Mouse (Mus musculus): ENCODE data around the gene Rbfox1. TPM values are rescaled to one million over a fixed set of nuclear protein-coding genes. Genes with fewer than 3 reads are reported as not detected.

The Rbfox1 gene
- total and polyA plus RNA-seq, 2 experiments from 2014 or later, result 129 to 214 TPM

GRCm38 (mm10) chr16:6380924-6381323 lies 495.8 kb downstream of the Rbfox1 start:
- H3K4me1 ChIP-seq (ENCODE audit: insufficient read depth), result no peaks in the 10 kb centered on the region
- H3K4me3 ChIP-seq (ENCODE audit: low read depth, low read length), result no peak overlapping the region
- no peak overlapping the region for H3K27ac ChIP-seq (ENCODE audit: low read depth, low read length)
- no peak overlapping the region for H3K9ac ChIP-seq
- no peak for DNase-seq
- H3K36me3 ChIP-seq (ENCODE audit: insufficient read depth), result no peaks in the 10 kb centered on the region
- H3K27me3 ChIP-seq (ENCODE audit: insufficient read depth, low read length), result no peaks in the 10 kb centered on the region
- no peak for ATAC-seq
- H3K9me3 ChIP-seq (ENCODE audit: low read length), result no peaks in the 10 kb centered on the region
- H3K4me2 ChIP-seq (ENCODE audit: low read depth), result no peak overlapping the region
- 78% methylated on average over 3 of the region's 3 CpGs for WGBS
- no peak for TF ChIP-seq CTCF (IDR thresholded peaks at IDR 0.05; ENCODE audit: low read depth)

GRCm38 (mm10) chr16:6381572-6381971 lies 496.4 kb downstream of the Rbfox1 start:
- DNase-seq, result no peak
- no peak for TF ChIP-seq CTCF (IDR thresholded peaks at IDR 0.05; ENCODE audit: low read depth)
- Histone ChIP-seq H3K27me3 (ENCODE audit: insufficient read depth, low read length) (no peaks in the 10 kb centered on the region), H3K4me3 (ENCODE audit: low read depth, low read length) (no peak overlapping the region), H3K36me3 (ENCODE audit: insufficient read depth) (no peaks in the 10 kb centered on the region), H3K4me1 (ENCODE audit: insufficient read depth) (no peaks in the 10 kb centered on the region), H3K4me2 (ENCODE audit: low read depth) (no peak overlapping the region), H3K9me3 (ENCODE audit: low read length) (no peaks in the 10 kb centered on the region), H3K27ac (ENCODE audit: low read depth, low read length) (no peak overlapping the region), H3K9ac (no peak overlapping the region)
- ATAC-seq, result no peak
- WGBS, result 60% methylated on average over 2 of the region's 2 CpGs

DNA sequence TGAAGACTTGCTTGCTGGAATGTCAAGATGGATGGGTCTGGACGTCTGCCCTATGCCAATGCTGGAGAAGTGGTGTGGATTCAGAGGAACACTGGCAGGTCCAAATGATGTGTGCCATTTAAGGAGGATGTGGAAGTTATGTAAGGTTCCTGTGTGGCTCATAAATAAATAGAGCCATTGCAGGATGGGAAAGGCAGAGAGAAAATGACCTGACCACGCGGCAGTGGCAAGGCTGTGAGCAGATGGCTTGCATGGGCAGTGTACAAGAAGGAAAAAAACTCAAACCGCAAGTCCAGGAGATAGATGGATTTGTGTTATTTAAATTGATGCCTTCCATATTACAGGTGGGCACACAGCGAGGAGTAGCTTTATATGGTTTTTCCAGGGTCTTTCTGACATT lies 497.6 kb downstream of the Rbfox1 start:
- Histone ChIP-seq H3K27ac (ENCODE audit: low read depth, low read length) (no peak overlapping the region), H3K9me3 (ENCODE audit: low read length) (no peaks in the 10 kb centered on the region), H3K4me1 (ENCODE audit: insufficient read depth) (no peaks in the 10 kb centered on the region), H3K36me3 (ENCODE audit: insufficient read depth) (no peaks in the 10 kb centered on the region), H3K4me2 (ENCODE audit: low read depth) (no peak overlapping the region), H3K9ac (no peak overlapping the region), H3K27me3 (ENCODE audit: insufficient read depth, low read length) (no peaks in the 10 kb centered on the region), H3K4me3 (ENCODE audit: low read depth, low read length) (no peak overlapping the region)
- DNase-seq (no peak), ATAC-seq (no peak)
- no peak for TF ChIP-seq CTCF (IDR thresholded peaks at IDR 0.05; ENCODE audit: low read depth)
- WGBS, result 91% methylated on average over 5 of the region's 5 CpGs

- 65% methylated on average over 6 of the region's 6 CpGs for WGBS
- peak; percentile 45 for DNase-seq
These were observed 505.2 kb downstream of the Rbfox1 start for GRCm38 (mm10) chr16:6390278-6390930.

DNA sequence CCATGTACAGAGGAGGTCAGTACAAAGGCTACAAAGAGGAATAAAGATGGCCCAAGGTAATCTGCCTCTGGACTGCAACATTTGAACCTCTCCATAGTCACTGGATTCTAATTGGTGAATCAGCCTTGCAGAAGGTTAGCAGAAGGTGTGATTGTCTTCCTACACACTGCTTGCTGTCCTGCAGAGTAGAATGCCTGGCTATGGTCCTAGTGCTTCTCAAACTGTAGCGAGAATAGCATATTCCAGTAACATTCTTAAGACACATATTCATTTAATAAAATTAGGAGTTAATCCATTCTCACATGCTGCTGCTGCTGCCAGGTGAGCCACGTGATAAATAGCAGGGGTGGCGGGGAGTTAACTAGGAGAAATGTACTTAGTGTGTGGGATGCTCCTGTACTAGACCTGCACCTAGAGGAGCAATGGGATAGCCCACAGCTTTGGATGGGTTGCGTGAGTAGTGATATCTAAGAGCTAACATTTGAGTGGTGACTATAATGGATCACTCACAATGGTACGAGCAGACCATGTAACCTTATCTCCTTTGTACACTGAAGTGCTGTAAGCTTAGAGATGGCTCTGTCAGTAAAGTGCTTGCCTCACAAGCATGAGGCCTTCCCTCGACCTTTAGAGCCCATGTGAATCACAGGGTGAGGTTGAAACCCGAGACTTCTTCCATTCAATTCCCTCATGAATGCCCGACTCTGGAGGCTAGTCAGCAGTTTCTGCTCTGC lies 511.7 kb downstream of the Rbfox1 start:
- H3K4me2 ChIP-seq (ENCODE audit: low read depth), result no peak overlapping the region
- 62% methylated on average over 8 of the region's 8 CpGs for WGBS
- H3K27me3 ChIP-seq (ENCODE audit: insufficient read depth, low read length), result no peaks in the 10 kb centered on the region
- no peak overlapping the region for H3K9ac ChIP-seq
- H3K36me3 ChIP-seq (ENCODE audit: insufficient read depth), result no peaks in the 10 kb centered on the region
- no peaks in the 10 kb centered on the region for H3K9me3 ChIP-seq (ENCODE audit: low read length)
- H3K4me1 ChIP-seq (ENCODE audit: insufficient read depth), result no peaks in the 10 kb centered on the region
- no peak overlapping the region for H3K27ac ChIP-seq (ENCODE audit: low read depth, low read length)
- no peak overlapping the region for H3K4me3 ChIP-seq (ENCODE audit: low read depth, low read length)
- DNase-seq, result no peak
- TF ChIP-seq CTCF (IDR thresholded peaks at IDR 0.05; ENCODE audit: low read depth), result no peak
- ATAC-seq, result no peak

More at GRCm38 (mm10) chr16:6390278-6390930, 505.2 kb downstream of the Rbfox1 start:
- H3K4me3 ChIP-seq (ENCODE audit: low read depth, low read length), result no peak overlapping the region
- no peaks in the 10 kb centered on the region for H3K36me3 ChIP-seq (ENCODE audit: insufficient read depth)
- no peak for ATAC-seq
- no peak overlapping the region for H3K27ac ChIP-seq (ENCODE audit: low read depth, low read length)
- H3K9ac ChIP-seq, result no peak overlapping the region
- no peak for TF ChIP-seq CTCF (IDR thresholded peaks at IDR 0.05; ENCODE audit: low read depth)
- H3K9me3 ChIP-seq (ENCODE audit: low read length), result no peaks in the 10 kb centered on the region
- no peaks in the 10 kb centered on the region for H3K4me1 ChIP-seq (ENCODE audit: insufficient read depth)
- H3K4me2 ChIP-seq (ENCODE audit: low read depth), result no peak overlapping the region
- H3K27me3 ChIP-seq (ENCODE audit: insufficient read depth, low read length), result no peaks in the 10 kb centered on the region

GRCm38 (mm10) chr16:6397635-6398034 lies 512.5 kb downstream of the Rbfox1 start:
- no peak overlapping the region for H3K4me3 ChIP-seq (ENCODE audit: low read depth, low read length)
- ATAC-seq (no peak), DNase-seq (no peak)
- H3K27ac ChIP-seq (ENCODE audit: low read depth, low read length), result no peak overlapping the region
- 97% methylated on average over 2 of the region's 2 CpGs for WGBS
- H3K9ac ChIP-seq, result no peak overlapping the region
- H3K9me3 ChIP-seq (ENCODE audit: low read length), result no peaks in the 10 kb centered on the region
- no peak overlapping the region for H3K4me2 ChIP-seq (ENCODE audit: low read depth)
- no peaks in the 10 kb centered on the region for H3K27me3 ChIP-seq (ENCODE audit: insufficient read depth, low read length)
- H3K36me3 ChIP-seq (ENCODE audit: insufficient read depth), result no peaks in the 10 kb centered on the region
- 0 out of 2 replicates have a peak, but pooled peaks have one; percentile 14 for TF ChIP-seq CTCF (IDR thresholded peaks at IDR 0.05; ENCODE audit: low read depth)
- no peaks in the 10 kb centered on the region for H3K4me1 ChIP-seq (ENCODE audit: insufficient read depth)

DNA sequence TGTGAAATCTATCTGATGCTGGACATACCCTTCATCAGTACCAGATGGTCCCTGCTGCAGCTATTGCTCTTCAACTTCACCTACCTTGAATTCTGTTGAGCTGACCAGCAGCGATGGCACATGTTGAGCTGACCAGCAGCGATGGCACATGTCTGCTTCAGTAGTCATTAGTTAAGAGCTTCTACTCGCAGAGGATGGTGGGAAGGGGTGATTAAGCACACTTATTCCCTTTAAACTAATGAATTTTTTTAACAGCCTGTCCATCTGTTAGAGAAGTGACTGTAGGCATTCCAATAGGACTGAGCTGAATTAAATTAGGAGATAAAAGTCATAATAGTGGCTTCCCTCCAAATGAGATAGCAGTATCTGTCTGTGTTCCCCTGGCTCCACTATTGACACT lies 517.7 kb downstream of the Rbfox1 start:
- Histone ChIP-seq H3K4me2 (ENCODE audit: low read depth) (no peak overlapping the region), H3K9ac (no peak overlapping the region), H3K9me3 (ENCODE audit: low read length) (no peaks in the 10 kb centered on the region), H3K36me3 (ENCODE audit: insufficient read depth) (no peaks in the 10 kb centered on the region), H3K27me3 (ENCODE audit: insufficient read depth, low read length) (no peaks in the 10 kb centered on the region), H3K4me1 (ENCODE audit: insufficient read depth) (no peaks in the 10 kb centered on the region), H3K27ac (ENCODE audit: low read depth, low read length) (no peak overlapping the region), H3K4me3 (ENCODE audit: low read depth, low read length) (no peak overlapping the region)
- no peak for TF ChIP-seq CTCF (IDR thresholded peaks at IDR 0.05; ENCODE audit: low read depth)
- ATAC-seq, result no peak
- no peak for DNase-seq
- WGBS, result 71% methylated on average over 3 of the region's 3 CpGs

All from forebrain, postnatal 0 days (tissue).